Mouse (Mus musculus): ENCODE results near the gene Sh3bgr. TPM values are rescaled to one million over a fixed set of nuclear protein-coding genes. Genes with fewer than 3 reads are reported as not detected.

Sh3bgr gene
- 235 and 294 TPM in 2 replicates for polyA plus RNA-seq (2015; fragmentation: Nextera tagmentation; extraction: Ambion mirVana)

DNA sequence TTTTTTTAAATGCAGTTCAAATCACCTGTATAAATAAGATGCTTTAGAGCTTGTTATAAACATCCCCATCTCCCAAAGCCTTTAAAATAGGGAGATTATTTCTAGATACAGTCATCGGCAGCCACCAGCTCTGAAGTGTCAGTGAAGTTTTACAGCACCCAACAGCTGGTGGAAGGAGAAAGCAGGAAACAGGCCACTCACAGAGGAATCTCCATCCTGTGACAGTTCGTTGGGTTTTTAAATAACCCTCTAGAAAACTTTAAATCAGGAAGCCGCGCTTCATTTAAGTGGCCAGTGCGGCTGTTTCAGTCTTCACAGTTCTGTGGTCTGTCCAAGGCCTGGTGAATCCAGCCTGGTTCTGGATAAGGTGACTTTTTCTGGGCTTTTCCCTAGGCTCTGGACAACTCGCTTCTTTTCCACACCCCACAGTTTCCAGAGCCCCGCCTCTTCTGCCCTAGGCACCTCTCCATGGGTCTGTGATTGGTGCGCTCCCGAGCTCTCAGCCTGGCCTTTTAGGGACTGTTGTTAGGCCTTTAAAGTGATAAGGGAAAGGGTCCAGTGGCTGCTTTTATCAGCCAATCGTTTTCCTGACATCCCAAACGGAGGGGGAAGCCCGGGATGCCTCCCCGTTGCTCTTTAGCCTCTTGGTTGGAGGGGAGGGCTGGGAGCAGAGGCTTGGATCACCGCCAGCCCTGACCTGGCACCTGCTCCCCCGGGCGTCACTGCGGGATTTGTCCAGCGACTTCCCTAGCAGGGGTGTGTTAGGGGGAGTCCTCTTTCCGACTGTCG, at the start of gene Sh3bgr:
Gene Sh3bgr, plus strand, starts transcription at position 538 of the 789 bp plus-strand sequence.

DNA sequence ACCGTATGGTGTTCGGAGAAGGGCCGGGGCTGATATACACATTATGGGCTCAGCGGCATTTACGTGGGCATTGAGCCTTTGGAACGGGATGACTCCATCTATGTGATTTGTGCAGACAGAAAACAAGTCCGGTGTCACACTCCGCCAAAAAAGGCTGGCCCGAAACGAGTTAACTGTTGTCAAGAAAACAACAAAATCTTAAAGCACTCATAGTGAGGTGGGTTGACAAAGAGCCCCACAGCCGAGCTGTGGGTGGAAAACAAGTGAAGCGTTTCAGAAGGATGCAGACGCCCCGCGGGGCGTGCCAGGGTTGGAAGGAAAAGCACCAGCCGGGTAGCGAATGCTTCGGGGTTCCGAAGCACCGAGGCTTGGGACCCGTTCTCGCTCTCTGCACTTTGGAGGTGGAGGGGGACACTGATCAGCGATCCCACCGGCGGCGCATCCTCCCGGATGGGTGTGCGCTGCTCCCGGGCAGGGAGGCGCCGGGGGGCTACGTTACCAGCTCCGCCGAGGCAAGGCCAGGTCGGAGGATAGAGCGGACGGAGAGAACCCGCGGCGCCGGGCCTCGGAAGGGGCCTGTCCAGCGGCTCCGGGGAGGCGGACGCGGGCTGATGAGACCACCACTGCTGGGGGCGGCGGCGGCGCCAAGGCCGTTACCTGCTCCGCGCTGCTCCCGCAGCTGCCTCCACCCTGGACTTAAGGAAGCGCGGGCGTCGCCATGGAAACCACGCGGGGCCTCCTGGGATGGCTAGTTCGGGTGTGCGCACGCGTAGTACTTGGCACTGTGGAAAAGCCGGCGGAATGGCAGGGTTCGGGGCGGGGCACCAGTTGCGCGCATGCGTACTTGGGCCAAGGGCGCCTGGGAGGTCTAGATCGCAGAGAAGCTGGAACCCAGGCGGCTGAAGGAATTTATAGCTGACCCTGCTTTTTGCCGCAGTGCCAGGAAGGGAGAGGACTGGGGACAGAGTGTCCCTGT, 8.4 kb upstream of the Sh3bgr start, which contains the start of gene Lca5l:
Gene Lca5l, minus strand, starts transcription at position 741 of the 976 bp plus-strand sequence.

DNA sequence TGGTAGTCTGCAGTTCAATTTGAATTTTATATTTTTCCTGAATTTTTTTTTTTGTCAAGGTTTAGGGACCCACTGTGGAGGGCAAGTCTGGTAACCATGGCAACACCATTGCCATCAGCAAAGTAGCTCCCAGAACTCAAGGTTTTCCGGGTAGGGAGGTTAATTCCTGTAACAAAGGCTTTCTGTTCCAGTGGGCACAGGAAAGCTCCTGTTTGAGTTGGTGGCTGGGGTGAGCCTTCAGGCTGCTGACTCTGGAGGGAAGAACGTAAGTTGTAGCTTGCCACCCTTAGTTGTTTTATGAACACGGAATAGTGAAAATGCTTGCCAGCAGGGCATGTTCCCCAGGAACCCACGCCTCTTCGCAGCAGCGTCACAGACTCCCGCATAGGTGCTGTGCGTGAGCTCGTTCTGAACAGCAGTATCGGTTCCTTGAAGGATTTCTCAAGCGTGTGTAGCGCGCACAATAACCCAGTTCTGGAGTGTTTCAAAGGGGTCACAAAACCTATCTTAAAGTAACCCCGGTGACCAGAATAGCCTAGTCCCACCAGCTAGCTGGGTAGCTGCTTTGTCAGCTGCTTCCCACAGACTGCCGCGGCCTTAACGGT, 35.2 kb downstream of the Sh3bgr start, which contains the start of gene B3galt5:
Gene B3galt5, plus strand, starts transcription at position 436 of the 605 bp plus-strand sequence.

Other genes with a start within 250 kb of the Sh3bgr start
- 42.5 and 44.5 TPM in 2 replicates for gene Psmg1, start 209.5 kb upstream of the Sh3bgr start, polyA plus RNA-seq (2015; fragmentation: Nextera tagmentation; extraction: Ambion mirVana)
- 34.8 and 42.2 TPM in 2 replicates for gene Brwd1, start 117.9 kb upstream of the Sh3bgr start, polyA plus RNA-seq (2015; fragmentation: Nextera tagmentation; extraction: Ambion mirVana)
- 331 and 408 TPM in 2 replicates for gene Hmgn1, start 72.7 kb upstream of the Sh3bgr start, polyA plus RNA-seq (2015; fragmentation: Nextera tagmentation; extraction: Ambion mirVana)
- gene Wrb, start 55.0 kb upstream of the Sh3bgr start, polyA plus RNA-seq (2015; fragmentation: Nextera tagmentation; extraction: Ambion mirVana), result 59.9 and 60.2 TPM in 2 replicates
- gene Lca5l, start 8.2 kb upstream of the Sh3bgr start, polyA plus RNA-seq (2015; fragmentation: Nextera tagmentation; extraction: Ambion mirVana), result 1.0 and 1.4 TPM in 2 replicates
- gene B3galt5, start 35.4 kb downstream of the Sh3bgr start, polyA plus RNA-seq (2015; fragmentation: Nextera tagmentation; extraction: Ambion mirVana), result 0.07 TPM in 2 replicates
- 0.29 and 0.36 TPM in 2 replicates for gene Itgb2l, start 243.2 kb downstream of the Sh3bgr start, polyA plus RNA-seq (2015; fragmentation: Nextera tagmentation; extraction: Ambion mirVana)

Data from urinary bladder, postnatal 0 days (tissue).